Mouse (Mus musculus) neural tube, embryonic 10.5 days (tissue): Measurements from ENCODE around the gene Nek6.

Experiments
- DNase-seq: peaks from one replicate; pipeline ENCODE4 v3.0.0-alpha.2; 2017; ENCODE audit warnings: low spot score; ENCODE audit errors: extremely low spot score

The Nek6 gene

DNA sequence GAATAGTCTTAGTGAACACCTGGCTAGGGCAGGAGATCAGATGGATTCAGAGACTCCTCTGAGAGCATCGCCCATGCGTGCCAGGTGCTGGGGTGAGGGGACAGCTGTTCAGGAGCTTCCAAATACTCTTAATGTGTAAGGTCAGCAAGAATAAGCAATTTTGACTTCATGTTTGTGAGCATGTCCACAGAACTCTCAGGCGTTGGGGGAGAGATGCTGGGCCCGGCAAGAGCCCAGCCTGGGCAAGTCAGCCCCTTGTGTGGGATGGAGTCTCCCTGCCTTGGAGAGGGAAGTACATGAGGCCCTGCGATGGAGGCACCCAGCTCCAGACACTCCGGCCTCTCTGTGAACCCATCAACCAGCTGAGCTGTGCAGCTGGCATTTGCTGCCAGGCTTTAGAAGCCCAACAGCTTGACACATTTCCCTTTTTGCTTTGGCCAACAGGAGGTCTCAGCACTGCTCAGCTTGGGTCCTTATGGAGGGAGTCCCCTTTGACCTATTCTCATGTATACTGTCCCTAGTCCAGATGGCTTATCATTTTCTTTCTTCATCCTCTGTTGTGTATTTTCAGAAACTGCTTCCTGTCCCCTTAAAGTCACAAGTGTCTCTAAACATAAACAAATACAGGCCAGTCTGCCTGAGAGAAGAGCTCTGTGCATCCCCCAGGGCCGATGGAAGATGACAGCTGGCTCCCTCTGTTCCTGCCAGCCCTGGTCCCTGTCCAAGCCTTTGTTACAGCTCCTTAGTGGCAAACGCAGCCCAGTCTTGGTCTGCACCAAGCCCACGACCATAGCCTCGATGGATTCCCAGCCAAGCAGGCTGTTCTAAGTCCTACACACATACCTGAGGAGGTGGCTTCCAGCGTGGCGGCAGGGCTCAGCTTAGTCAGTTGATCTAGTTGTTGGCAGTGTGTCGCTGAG, 67.4 kb downstream of the Nek6 start:
- DNase-seq = no peak

DNA sequence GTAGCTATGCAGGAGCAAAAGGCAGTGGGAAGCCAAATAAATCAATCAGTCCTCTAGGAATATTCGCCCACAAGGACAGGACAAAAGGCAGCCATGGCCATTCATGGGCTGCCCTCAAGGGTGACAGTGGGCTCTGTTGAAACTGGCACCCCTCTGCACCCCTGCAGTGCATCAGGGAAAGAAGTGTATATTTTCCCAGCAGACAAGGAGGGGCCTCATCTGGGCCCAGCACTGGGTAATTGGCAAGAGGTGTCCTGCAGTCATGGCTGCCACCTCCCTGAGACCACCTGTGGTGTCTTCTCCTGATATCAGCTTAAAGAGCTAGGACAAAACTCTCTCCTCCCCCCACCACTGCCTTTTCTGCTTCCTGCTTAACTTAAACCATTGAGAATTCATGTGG, 68.1 kb downstream of the Nek6 start:
- no peak for DNase-seq

GRCm38 (mm10) chr2:38583982-38584381, 72.5 kb downstream of the Nek6 start:
- DNase-seq = no peak

DNA sequence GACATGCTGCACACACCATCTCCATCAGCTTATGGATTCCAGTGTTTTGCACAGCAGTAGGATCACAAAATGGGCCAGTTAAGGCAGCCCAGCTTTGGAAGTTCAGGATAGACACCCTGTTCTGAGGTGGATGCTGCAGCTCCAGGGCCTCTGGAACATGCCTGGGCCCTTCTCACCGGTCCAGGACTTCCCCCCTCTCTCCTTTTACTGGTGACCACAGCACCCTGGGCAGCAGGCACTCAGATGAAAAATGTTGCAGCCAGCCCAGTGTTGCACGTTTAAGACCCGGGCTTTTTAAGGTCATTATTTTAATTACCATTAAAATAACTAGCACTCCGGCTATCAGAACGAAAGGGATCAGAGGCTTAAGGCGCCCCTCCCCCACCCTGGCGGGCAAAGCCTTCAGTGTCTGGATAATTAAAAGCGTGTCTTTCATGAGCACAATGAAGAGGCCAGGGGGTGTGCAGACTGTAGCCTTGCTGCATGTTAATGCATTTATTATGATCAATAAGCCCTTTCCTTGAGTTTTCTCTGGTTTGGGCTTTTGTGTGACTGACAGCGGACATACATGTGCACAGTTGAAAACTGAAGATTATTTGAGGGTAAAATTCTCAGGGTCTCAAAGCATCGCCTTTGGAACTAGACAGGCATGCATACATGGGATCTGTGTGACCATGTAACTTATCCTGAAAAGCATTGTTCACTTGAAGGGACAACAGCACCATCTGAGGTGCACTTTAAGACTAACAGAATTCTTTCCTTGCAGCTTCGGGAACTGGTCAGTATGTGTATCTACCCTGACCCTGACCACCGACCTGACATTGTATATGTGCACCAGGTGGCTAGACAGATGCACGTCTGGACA, 73.3 kb downstream of the Nek6 start:
- peak; percentile 38 for DNase-seq

DNA sequence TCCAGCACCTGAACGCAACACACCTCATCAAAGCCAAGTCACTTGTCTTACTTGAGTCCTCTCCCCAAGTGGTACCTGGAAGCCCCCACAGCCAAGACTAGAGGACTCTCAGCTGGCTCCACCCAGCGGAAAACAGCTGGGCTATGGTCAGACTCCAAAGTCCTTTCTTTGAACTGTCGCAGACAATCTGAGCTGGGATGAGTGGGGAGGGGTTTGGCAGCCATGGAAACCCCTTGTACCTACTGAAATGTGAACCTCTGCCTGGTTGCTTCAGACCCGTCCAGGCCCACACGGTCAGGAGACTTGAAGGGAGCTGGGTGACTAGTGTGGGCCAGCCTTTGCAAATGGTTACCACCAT, 73.9 kb downstream of the Nek6 start:
- DNase-seq = peak; percentile 32

DNA sequence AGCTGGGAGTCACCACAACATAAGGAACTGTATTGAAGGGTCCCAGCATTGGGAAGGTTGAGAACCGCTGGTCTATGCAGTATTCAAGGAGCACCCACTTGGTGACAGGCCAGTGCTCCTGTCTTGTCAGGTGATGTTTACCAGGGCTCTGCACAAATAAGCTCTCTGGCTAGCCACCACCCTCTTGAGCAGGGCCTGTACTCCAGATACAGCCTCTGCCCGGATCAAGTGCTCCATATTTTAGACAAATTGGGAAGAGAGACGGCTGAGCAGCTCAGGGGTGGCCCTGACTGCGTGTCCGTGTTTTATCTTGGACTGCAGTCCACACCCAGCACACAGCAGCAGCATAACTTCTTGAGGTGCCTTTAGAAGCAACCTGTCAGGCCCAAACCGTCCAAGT, 75.3 kb downstream of the Nek6 start:
- DNase-seq = no peak

GRCm38 (mm10) chr2:38591751-38592459, 80.5 kb downstream of the Nek6 start:
- no peak for DNase-seq

- DNase-seq = no peak
These were observed 83.4 kb downstream of the Nek6 start for GRCm38 (mm10) chr2:38594874-38595273.

GRCm38 (mm10) chr2:38597896-38598295, 86.5 kb downstream of the Nek6 start:
- DNase-seq = no peak

GRCm38 (mm10) chr2:38598395-38598794, 87.0 kb downstream of the Nek6 start:
- DNase-seq = no peak

DNA sequence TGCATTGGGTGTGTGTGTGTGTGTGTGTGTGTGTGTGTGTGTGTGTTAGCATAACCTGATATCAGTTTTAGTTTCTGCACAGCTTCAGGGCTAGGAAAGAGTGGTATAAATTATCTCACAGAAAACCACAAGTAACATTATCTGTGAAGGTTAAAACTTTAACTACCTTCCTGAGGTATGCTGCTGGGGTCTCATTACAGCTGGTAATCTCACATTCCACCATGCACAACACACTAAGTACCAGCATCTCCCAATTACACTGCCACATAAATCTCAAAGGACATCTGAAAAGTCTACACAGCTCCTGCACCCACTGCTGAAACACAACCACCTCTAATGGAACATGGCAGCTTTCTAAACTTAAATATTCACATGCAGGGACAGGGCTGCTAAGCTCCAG, 89.4 kb downstream of the Nek6 start:
- no peak for DNase-seq

GRCm38 (mm10) chr2:38607716-38608115, 96.3 kb downstream of the Nek6 start:
- no peak for DNase-seq

DNA sequence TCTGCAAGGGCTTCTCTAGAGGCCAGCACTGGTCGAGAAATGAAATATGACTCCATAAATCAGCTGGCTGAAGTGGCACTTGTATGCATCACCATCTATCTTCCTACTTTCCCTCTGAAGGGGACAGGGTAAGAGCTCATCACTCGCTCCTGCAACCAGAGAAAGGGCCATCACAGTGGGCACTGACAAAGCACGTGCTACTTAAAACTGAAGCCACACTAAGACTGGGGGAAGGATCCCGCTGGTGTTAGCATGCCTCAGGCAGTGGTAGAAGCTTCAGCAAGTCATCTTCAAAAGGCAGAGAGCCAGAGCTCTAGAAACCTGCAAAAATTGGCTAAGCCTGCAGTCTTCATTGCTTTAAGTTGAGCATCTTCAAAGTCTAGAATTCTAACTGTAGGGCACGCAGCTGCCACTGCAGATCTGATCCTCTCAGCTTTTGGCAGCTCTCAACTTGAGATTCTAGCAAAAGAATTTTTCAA, 97.4 kb downstream of the Nek6 start:
- no peak for DNase-seq

DNA sequence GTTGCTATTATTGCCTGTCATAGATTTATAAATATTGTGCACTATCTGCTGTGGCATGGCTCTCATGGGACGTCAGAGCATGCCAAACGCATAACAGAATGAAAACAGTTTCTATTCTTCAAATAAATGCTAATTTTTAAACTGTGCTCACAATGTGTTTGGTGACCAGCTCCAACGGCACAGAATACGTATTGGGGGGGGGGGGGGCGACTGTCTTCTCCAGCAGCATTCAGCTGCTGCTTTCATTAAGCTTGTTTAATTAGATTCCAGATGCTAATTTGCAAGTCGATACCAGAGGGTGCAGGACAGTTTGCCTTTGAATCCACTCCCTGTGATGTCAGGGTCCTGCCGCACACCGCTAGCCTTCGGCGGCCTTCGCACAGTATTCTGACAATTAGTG, 97.9 kb downstream of the Nek6 start:
- no peak for DNase-seq

GRCm38 (mm10) chr2:38610161-38610560, 98.7 kb downstream of the Nek6 start:
- no peak for DNase-seq

GRCm38 (mm10) chr2:38612596-38612995, 101.2 kb downstream of the Nek6 start:
- DNase-seq = no peak

- DNase-seq = no peak
These were observed 102.1 kb downstream of the Nek6 start for GRCm38 (mm10) chr2:38613576-38613975.

GRCm38 (mm10) chr2:38614437-38614836, 103.0 kb downstream of the Nek6 start:
- no peak for DNase-seq

- no peak for DNase-seq
These were observed 104.6 kb downstream of the Nek6 start for GRCm38 (mm10) chr2:38616072-38616471.

GRCm38 (mm10) chr2:38616956-38617872, 105.8 kb downstream of the Nek6 start:
- DNase-seq = no peak

DNA sequence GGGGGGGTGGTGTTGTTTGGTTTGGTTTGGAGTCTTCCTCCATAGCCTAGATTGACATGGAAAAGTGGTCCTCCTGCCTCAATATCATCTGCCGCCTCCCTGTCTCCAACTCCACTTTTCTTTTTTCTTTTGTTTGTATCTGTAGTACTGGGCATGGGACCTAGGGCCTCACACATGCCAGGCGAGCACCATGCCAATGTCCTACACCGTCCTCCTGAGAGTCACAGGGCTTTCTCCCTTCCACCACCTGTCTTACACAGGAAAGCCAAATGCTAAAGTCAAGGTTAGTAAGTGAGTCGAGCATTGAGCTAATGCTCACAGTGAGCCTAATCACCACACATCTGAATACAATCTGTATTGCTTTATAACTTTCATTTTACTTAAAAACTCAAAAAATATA, 108.3 kb downstream of the Nek6 start:
- no peak for DNase-seq
